Mouse (Mus musculus) kidney, embryonic 14.5 days (tissue): ENCODE data around the gene Amn1. TPM values are rescaled to one million over a fixed set of nuclear protein-coding genes. Genes with fewer than 3 reads are reported as not detected.

Source experiments
- polyA plus RNA-seq: library from polyadenylated mRNA; unstranded; fragments of >200 nt; fragmentation: Nextera tagmentation; extraction: Ambion mirVana; gene quantifications from 2 replicates; pipeline ENCODE4 v1.2.1, GENCODE M21; 2014

Gene Amn1
- polyA plus RNA-seq, 1 experiment from 2014 or later: 32.5 TPM

Other genes with a start within 250 kb of the Amn1 start
- gene Sinhcaf, start 242.2 kb downstream of the Amn1 start, polyA plus RNA-seq: 146 and 181 TPM in 2 replicates
- 11.8 and 18.1 TPM in 2 replicates for gene Dennd5b, start 87.0 kb downstream of the Amn1 start, polyA plus RNA-seq
- gene Gm10203, start 58.5 kb downstream of the Amn1 start, polyA plus RNA-seq: not detected in 2 replicates
- 20.5 and 23.0 TPM in 2 replicates for gene Etfbkmt, start 48.9 kb downstream of the Amn1 start, polyA plus RNA-seq
- gene Resf1, start 120.7 kb upstream of the Amn1 start, polyA plus RNA-seq: 56.0 and 69.5 TPM in 2 replicates
- 8.3 and 10.2 TPM in 2 replicates for gene Bicd1, start 220.2 kb upstream of the Amn1 start, polyA plus RNA-seq